Mouse (Mus musculus): ENCODE measurements around the gene Gm11111.

The Gm11111 gene

GRCm38 (mm10) chr5:98582051-98582450 lies 29.6 kb downstream of the Gm11111 start:
- no peak for DNase-seq (ENCODE audit: low spot score in 2 of 2)

- DNase-seq (ENCODE audit: low spot score in 2 of 2): no peak
Measured at GRCm38 (mm10) chr5:98585915-98586314, 33.4 kb downstream of the Gm11111 start.
